Mouse (Mus musculus) myocyte (in vitro differentiated cells): ENCODE data around the gene Ulk4. TPM values are rescaled to one million over a fixed set of nuclear protein-coding genes. Genes with fewer than 3 reads are reported as not detected.
"Not testable (repeated sequence)": the region's sequence is repeated elsewhere in the genome, so short reads cannot be mapped to it uniquely, and the experiment has no call there.

Experiments
- H3K27me3 ChIP-seq: one replicate; pipeline ENCODE4 v1.6.1; 2011; ENCODE audit not compliant: control insufficient read depth, insufficient read depth, insufficient read length
- H3K36me3 ChIP-seq: one replicate; pipeline ENCODE4 v1.6.1; 2011; ENCODE audit not compliant: control insufficient read depth, insufficient read depth
- H3K4me2 ChIP-seq: one replicate; pipeline ENCODE4 v1.6.1; 2011; ENCODE audit warnings: low read depth, control low read depth
- H3K4me3 ChIP-seq: one replicate; pipeline ENCODE4 v1.5.1; 2011; ENCODE audit warnings: mild to moderate bottlenecking, control low read depth, moderate library complexity
- H3K79me2 ChIP-seq: one replicate; pipeline ENCODE4 v1.6.1; 2011; ENCODE audit not compliant: control insufficient read depth, insufficient read depth
- H3ac ChIP-seq: one replicate; pipeline ENCODE4 v1.6.1; 2011; ENCODE audit not compliant: control insufficient read depth, insufficient read length
- CEBPB ChIP-seq: IDR thresholded peaks from 2 replicates; pipeline ENCODE4 v1.6.1; 2011; ENCODE audit warnings: mild to moderate bottlenecking, moderate library complexity; ENCODE audit not compliant: poor library complexity, insufficient read depth, severe bottlenecking
- E2F4 ChIP-seq: IDR thresholded peaks from one replicate; pipeline ENCODE4 v1.6.1; 2011; ENCODE audit warnings: mild to moderate bottlenecking, control low read depth, moderate library complexity; ENCODE audit not compliant: insufficient read depth
- MAX ChIP-seq: IDR thresholded peaks from one replicate; pipeline ENCODE4 v1.6.1; 2011; ENCODE audit warnings: low read depth, mild to moderate bottlenecking, control low read depth
- MYOD1 ChIP-seq, 3 experiments: IDR thresholded peaks; one replicate each; pipeline ENCODE4 v1.6.1; 2011; ENCODE audit warnings: control low read depth in 2 of 3, low read depth in 2 of 3, mild to moderate bottlenecking in 2 of 3, moderate library complexity in 1 of 3; ENCODE audit not compliant: insufficient read length in 2 of 3, control insufficient read depth in 1 of 3
- MYOG ChIP-seq, 3 experiments: IDR thresholded peaks; one replicate each; pipeline ENCODE4 v1.6.1; 2011; ENCODE audit warnings: control low read depth in 2 of 3, low read depth in 2 of 3, mild to moderate bottlenecking in 2 of 3; ENCODE audit not compliant: insufficient read length in 2 of 3, control insufficient read depth in 1 of 3, insufficient read depth in 1 of 3
- POLR2A ChIP-seq: IDR thresholded peaks from one replicate; pipeline ENCODE4 v1.6.1; 2011; ENCODE audit warnings: low read depth, mild to moderate bottlenecking, control low read depth, moderate library complexity; ENCODE audit not compliant: insufficient read length
- POLR2AphosphoS2 ChIP-seq: IDR thresholded peaks from one replicate; pipeline ENCODE4 v1.6.1; 2011; ENCODE audit warnings: low read depth, control low read depth; ENCODE audit not compliant: insufficient read length
- REST ChIP-seq: IDR thresholded peaks from one replicate; pipeline ENCODE4 v1.6.1; 2011; ENCODE audit warnings: mild to moderate bottlenecking, control low read depth, moderate library complexity; ENCODE audit not compliant: insufficient read depth, insufficient read length
- SRF ChIP-seq: IDR thresholded peaks from one replicate; pipeline ENCODE4 v1.6.1; 2011; ENCODE audit warnings: low read depth; ENCODE audit not compliant: control insufficient read depth, insufficient read length
- TCF12 ChIP-seq: IDR thresholded peaks from one replicate; pipeline ENCODE4 v1.6.1; 2011; ENCODE audit warnings: mild to moderate bottlenecking, control low read depth; ENCODE audit not compliant: poor library complexity, insufficient read depth, severe bottlenecking
- TCF3 ChIP-seq: IDR thresholded peaks from one replicate; pipeline ENCODE4 v1.6.1; 2011; ENCODE audit warnings: low read depth, control low read depth; ENCODE audit not compliant: insufficient read length
- USF1 ChIP-seq: IDR thresholded peaks from one replicate; pipeline ENCODE4 v1.6.1; 2011; ENCODE audit warnings: low read depth, mild to moderate bottlenecking, control low read depth, moderate library complexity
- polyA plus RNA-seq: library from polyadenylated mRNA; unstranded; fragments of >200 nt; fragmentation: generic; extraction: Trizol; gene quantifications from one replicate; pipeline ENCODE4 v1.2.1, GENCODE M21; 2012; ENCODE audit warnings: missing spikeins

The Ulk4 gene
- polyA plus RNA-seq, 1 experiment: 0.85 TPM

DNA sequence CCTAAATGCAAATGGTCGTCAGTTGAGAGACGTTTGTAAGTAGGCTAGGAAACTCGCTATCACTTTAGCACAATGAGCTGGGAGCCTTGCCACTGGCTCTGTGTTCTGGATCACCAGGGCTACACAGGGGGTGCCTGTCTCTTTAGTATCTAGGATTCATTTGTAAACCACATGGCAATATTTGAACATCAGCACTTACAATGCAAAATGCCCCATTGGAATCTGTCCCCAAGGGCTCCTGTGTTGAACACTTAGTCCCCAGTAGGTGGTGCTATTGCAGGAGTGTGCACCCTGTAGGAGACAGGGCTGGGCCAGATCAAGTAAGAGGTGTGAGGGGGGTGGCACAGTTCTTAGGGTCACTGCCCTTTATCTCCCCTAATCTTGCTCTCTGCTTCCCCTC, 217.7 kb downstream of the Ulk4 start:
- TF ChIP-seq MAX (no peak), POLR2AphosphoS2 (no peak), TCF3 (no peak), REST (no peak), TCF12 (no peak), MYOD1 (IDR thresholded peaks at IDR 0.05; ENCODE audit: control insufficient read depth in 1 of 3, insufficient read length in 2 of 3, low read depth in 2 of 3) (no peak)
- H3K79me2 ChIP-seq: no peaks in the 10 kb centered on the region
- no peak overlapping the region for H3K4me3 ChIP-seq
- H3K4me2 ChIP-seq: no peak overlapping the region
- H3ac ChIP-seq: no peak overlapping the region
- no peaks in the 10 kb centered on the region for H3K27me3 ChIP-seq
- no peaks in the 10 kb centered on the region for H3K36me3 ChIP-seq

DNA sequence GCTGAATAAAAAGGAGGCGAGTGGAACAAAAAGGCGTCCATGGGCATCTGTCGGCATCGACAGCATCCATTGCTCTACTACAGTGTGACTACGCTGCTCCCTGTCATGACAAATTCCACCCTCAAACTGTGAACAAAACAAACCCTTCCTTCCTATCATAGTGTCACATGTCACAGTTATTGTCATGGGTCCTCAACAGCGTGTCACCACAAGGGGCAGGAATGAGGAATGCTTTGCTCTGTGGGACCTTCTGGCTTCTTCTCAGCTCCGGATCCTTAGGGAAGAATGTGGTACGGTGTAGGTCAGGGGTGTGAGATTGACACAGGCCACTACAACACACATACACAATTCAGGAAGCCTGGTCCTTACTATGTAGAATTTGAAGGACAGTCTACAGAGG, 218.5 kb downstream of the Ulk4 start:
- peaks cover 1% of the 10 kb centered on the region for H3K27me3 ChIP-seq
- no peak overlapping the region for H3K4me2 ChIP-seq
- H3ac ChIP-seq: no peak overlapping the region
- TF ChIP-seq MYOG (IDR thresholded peaks at IDR 0.05; ENCODE audit: control insufficient read depth in 1 of 3, insufficient read depth in 1 of 3, insufficient read length in 2 of 3, low read depth in 2 of 3): no peak
- no peaks in the 10 kb centered on the region for H3K36me3 ChIP-seq
- H3K79me2 ChIP-seq: no peaks in the 10 kb centered on the region
- H3K4me3 ChIP-seq: no peak overlapping the region

DNA sequence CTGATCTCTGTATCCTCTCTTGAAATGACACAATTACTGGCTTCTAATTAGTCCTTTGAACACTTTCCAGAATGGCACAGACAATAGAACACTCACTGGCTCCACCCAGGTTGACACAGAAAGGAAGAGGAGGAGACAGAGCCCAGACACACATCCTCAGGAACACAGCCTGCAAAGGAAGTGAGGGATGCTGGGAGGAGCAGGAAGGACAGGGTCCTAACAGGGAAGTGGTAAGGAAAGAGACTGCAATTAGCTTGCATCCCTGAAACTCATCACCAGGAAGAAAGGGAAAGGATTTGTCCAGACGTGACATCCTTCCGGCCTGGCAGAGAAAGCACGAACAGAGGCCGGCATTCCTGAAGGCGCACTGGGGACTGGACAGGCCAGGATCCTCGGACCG, 218.9 kb downstream of the Ulk4 start:
- no peak overlapping the region for H3K4me3 ChIP-seq
- H3K79me2 ChIP-seq: no peaks in the 10 kb centered on the region
- H3K4me2 ChIP-seq: no peak overlapping the region
- TF ChIP-seq E2F4: no peak
- no peak for TF ChIP-seq USF1
- H3K36me3 ChIP-seq: no peaks in the 10 kb centered on the region
- peaks cover 6% of the 10 kb centered on the region for H3K27me3 ChIP-seq
- no peak overlapping the region for H3ac ChIP-seq

DNA sequence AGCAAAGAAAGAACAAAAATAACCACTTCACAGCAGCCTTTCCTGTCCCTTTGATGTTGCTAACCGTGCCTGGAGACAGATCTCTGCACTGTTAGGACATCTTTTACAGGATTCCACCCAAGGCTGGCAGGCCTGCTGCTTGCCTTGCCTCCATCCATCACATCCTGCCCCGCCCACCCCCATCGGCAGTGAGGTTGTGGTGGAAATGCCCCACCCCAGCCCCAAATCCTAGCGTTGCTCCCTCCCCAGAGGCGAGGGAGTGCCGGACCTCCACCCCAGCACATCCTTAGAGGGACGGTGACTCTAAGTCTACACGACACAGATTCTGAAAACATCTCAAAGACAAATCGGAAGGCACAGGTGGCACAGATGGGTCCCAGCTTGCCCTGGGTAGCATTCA, 219.6 kb downstream of the Ulk4 start:
- TF ChIP-seq SRF (no peak), REST (no peak), TCF3 (no peak), MAX (no peak), POLR2A (no peak), USF1 (no peak), MYOD1 (IDR thresholded peaks at IDR 0.05; ENCODE audit: control insufficient read depth in 1 of 3, insufficient read length in 2 of 3, low read depth in 2 of 3) (no peak), E2F4 (no peak), MYOG (IDR thresholded peaks at IDR 0.05; ENCODE audit: control insufficient read depth in 1 of 3, insufficient read depth in 1 of 3, insufficient read length in 2 of 3, low read depth in 2 of 3) (no peak), POLR2AphosphoS2 (no peak), CEBPB (no peak), TCF12 (no peak)
- Histone ChIP-seq H3K27me3 (peaks cover 7% of the 10 kb centered on the region), H3K79me2 (no peaks in the 10 kb centered on the region), H3K36me3 (no peaks in the 10 kb centered on the region), H3K4me2 (no peak overlapping the region), H3K4me3 (no peak overlapping the region), H3ac (no peak overlapping the region)

DNA sequence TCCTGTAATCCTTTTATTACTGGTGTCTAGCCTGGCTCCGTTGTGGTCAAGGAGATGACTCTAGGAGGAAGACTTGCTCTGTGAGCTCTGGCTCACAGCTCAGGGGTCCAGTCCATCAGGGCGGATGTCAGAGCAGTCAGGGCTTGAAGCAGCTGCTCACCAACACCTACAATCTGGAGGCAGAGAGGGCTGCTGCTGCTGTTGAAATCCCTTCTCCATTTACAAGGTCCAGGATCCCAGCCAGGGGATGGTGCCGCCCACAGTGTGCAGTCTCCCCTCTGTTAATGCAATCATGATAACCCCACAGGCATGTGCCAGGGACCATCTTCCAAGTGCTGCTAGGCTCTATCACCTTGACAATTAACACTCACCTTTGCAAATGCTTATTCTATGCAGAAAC, 220.5 kb downstream of the Ulk4 start:
- peaks cover 7% of the 10 kb centered on the region for H3K27me3 ChIP-seq
- H3K4me3 ChIP-seq: no peak overlapping the region
- H3K4me2 ChIP-seq: no peak overlapping the region
- no peaks in the 10 kb centered on the region for H3K79me2 ChIP-seq
- TF ChIP-seq MYOD1 (IDR thresholded peaks at IDR 0.05; ENCODE audit: control insufficient read depth in 1 of 3, insufficient read length in 2 of 3, low read depth in 2 of 3): peak in 1 of 3 experiments; percentile 9
- TF ChIP-seq MAX: no peak
- H3K36me3 ChIP-seq: no peaks in the 10 kb centered on the region
- H3ac ChIP-seq: no peak overlapping the region

DNA sequence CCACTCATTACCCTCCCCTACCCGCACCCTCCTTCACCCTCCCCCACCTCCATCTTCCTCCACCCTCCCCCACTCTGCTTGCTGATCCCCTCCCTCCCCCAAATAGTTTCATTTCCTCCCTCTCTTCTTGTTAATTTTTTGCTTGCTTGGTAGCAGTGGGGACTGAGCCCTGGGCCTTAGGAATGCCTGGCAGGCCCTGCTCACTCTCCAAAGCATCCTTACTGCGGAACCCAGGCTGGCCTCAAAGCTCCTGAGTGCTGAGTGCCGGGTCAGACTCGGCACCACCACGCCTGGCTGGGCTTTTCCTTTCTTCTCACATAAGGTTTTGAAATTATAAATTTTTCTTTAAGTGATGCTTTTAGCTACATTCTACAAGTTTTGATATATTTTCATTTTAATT, 221.0 kb downstream of the Ulk4 start:
- no peaks in the 10 kb centered on the region for H3K36me3 ChIP-seq
- H3K27me3 ChIP-seq: peaks cover 7% of the 10 kb centered on the region
- no peak for TF ChIP-seq POLR2A
- TF ChIP-seq MYOD1 (IDR thresholded peaks at IDR 0.05; ENCODE audit: control insufficient read depth in 1 of 3, insufficient read length in 2 of 3, low read depth in 2 of 3): no peak
- TF ChIP-seq REST: no peak
- no peak for TF ChIP-seq TCF12
- TF ChIP-seq TCF3: no peak
- no peak for TF ChIP-seq CEBPB
- no peak for TF ChIP-seq MAX
- TF ChIP-seq E2F4: no peak
- no peak for TF ChIP-seq SRF
- TF ChIP-seq USF1: no peak
- TF ChIP-seq POLR2AphosphoS2: no peak
- no peak for TF ChIP-seq MYOG (IDR thresholded peaks at IDR 0.05; ENCODE audit: control insufficient read depth in 1 of 3, insufficient read depth in 1 of 3, insufficient read length in 2 of 3, low read depth in 2 of 3)
- no peaks in the 10 kb centered on the region for H3K79me2 ChIP-seq
- H3K4me2 ChIP-seq: no peak overlapping the region
- H3ac ChIP-seq: no peak overlapping the region
- H3K4me3 ChIP-seq: no peak overlapping the region

DNA sequence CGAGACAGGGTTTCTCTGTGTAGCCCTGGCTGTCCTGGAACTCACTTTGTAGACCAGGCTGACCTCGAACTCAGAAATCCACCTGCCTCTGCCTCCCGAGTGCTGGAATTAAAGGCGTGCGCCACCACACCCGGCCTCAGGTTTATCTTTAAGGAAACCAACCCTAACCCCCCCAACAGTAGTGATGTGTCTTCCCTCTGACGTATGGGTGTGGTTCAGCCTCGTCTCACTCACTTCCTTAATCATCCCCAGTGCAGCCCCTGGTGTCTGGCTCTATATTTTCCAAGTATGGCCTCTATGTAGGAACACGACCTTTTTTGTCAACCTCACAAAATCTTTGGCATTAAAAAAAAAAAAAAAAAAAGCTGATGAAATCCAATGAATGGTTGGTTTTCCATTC, 231.3 kb downstream of the Ulk4 start:
- not testable (repeated sequence) for H3K36me3 ChIP-seq, H3K4me3 ChIP-seq, H3K79me2 ChIP-seq, H3ac ChIP-seq, H3K4me2 ChIP-seq, H3K27me3 ChIP-seq
